Mouse (Mus musculus) small intestine, adult 2 months (tissue): ENCODE results near the gene Msi2.

ENCODE experiments used
- CTCF ChIP-seq: fragments of 200-500 bp; IDR thresholded peaks from 2 replicates; pipeline ENCODE4 v1.5.1; 2012; ENCODE audit warnings: low read depth, mild to moderate bottlenecking, control low read depth, inconsistent platforms, low read length, moderate library complexity, mixed read lengths; ENCODE audit not compliant: insufficient replicate concordance, insufficient read length; ENCODE audit errors: extremely low read depth
- POLR2A ChIP-seq: fragments of 200-500 bp; IDR thresholded peaks from 2 replicates; pipeline ENCODE4 v1.6.1; 2012; ENCODE audit warnings: low read depth, mild to moderate bottlenecking, control low read depth, inconsistent platforms, low read length, moderate library complexity

DNA sequence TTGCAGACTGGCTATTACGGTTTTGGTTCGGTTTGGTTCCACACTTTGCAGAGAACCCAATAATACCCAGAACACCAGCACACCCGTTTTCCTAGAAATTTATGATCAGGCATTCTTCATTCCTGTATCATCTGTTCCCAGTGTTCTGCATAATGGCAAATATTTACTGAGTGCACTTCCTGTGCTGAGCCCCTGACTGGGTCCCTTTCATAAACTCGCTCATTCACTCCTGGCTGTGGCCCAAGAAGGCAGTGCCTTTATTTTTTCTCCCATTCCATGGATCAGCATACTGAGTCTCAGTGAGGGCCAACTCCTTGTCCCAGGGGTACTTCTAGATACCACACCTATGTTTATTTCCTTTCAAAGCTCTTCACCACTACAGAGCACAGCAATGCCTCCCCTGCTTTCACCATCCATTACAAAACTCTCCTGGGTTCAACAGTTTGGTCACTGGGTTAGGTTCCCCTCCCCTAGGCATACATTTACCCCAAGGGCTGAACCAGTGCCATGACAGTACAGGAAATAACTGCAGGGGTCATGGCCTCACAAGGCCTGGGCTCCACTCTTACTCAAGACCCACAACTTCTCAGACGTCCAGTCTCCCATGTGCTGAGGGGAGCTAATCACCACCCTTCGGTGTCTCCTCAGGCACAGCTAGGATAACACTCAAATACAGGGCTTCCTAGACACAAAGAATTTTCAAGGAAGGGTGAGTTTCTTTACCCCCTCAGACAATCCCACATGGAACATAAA lies 160.3 kb downstream of the Msi2 start:
- TF ChIP-seq CTCF (no peak), POLR2A (no peak)
